Mouse (Mus musculus) megakaryocyte, embryonic 14.5 days (primary cell): ENCODE results near the gene Khsrp. TPM values are rescaled to one million over a fixed set of nuclear protein-coding genes. Genes with fewer than 3 reads are reported as not detected.

ENCODE experiments used
- H3K27me3 ChIP-seq: replicated peaks from 2 replicates; pipeline ENCODE3; 2012; ENCODE audit warnings: inconsistent platforms
- H3K36me3 ChIP-seq: replicated peaks from 2 replicates; pipeline ENCODE3; 2012; ENCODE audit warnings: low read length, inconsistent platforms, mixed read lengths
- H3K4me1 ChIP-seq: 2 replicates; pipeline ENCODE4 v1.6.1; 2012; ENCODE audit warnings: inconsistent platforms
- H3K4me3 ChIP-seq: replicated peaks from 2 replicates; pipeline ENCODE3; 2012; ENCODE audit warnings: moderate library complexity, mild to moderate bottlenecking, inconsistent platforms
- H3K9me3 ChIP-seq: 2 replicates; pipeline ENCODE4 v1.6.1; 2012; ENCODE audit warnings: inconsistent platforms
- FLI1 ChIP-seq: IDR thresholded peaks from 2 replicates; pipeline ENCODE4 v1.6.1; 2012; ENCODE audit warnings: low read length, inconsistent platforms, mixed read lengths
- GATA1 ChIP-seq: IDR thresholded peaks from 3 replicates; pipeline ENCODE4 v1.6.1; 2012; ENCODE audit warnings: mixed read lengths, low read length, inconsistent platforms, borderline replicate concordance
- polyA plus RNA-seq: library from polyadenylated mRNA; stranded (reverse); fragments of >175 nt; gene quantifications from 2 replicates; pipeline ENCODE4 v1.2.3, GENCODE M21; 2012; ENCODE audit warnings: low replicate concordance; ENCODE audit not compliant: insufficient read depth

The Khsrp gene
- 202 and 511 TPM in 2 replicates for polyA plus RNA-seq

GRCm38 (mm10) chr17:57030931-57031660, at the start of gene Khsrp:
TSS of gene Khsrp (minus strand) at chr17:57031522.
- Histone ChIP-seq H3K9me3 (no peaks in the 10 kb centered on the region), H3K36me3 (peaks cover 30% of the 10 kb centered on the region), H3K27me3 (no peaks in the 10 kb centered on the region), H3K4me3 (peak within 1 kb of the TSS; percentile 94), H3K4me1 (peaks cover 42% of the 10 kb centered on the region)
- no peak for TF ChIP-seq GATA1
- no peak for TF ChIP-seq FLI1

- Histone ChIP-seq H3K36me3 (peaks cover 45% of the 10 kb centered on the region), H3K9me3 (no peaks in the 10 kb centered on the region), H3K27me3 (peaks cover 2% of the 10 kb centered on the region), H3K4me3 (no peak overlapping the region), H3K4me1 (peaks cover 71% of the 10 kb centered on the region)
- TF ChIP-seq FLI1 (no peak), GATA1 (no peak)
These were observed 48.6 kb upstream of the Khsrp start for GRCm38 (mm10) chr17:57079919-57080318.

- peaks cover 60% of the 10 kb centered on the region for H3K4me1 ChIP-seq
- no peaks in the 10 kb centered on the region for H3K9me3 ChIP-seq
- no peaks in the 10 kb centered on the region for H3K27me3 ChIP-seq
- peak within 1 kb of the TSS; percentile 86 for H3K4me3 ChIP-seq
- TF ChIP-seq GATA1 = no peak
- TF ChIP-seq FLI1 = no peak
- H3K36me3 ChIP-seq = peaks cover 53% of the 10 kb centered on the region
These were observed 47.0 kb upstream of the Khsrp start, which contains the start of gene Dennd1c for GRCm38 (mm10) chr17:57078336-57078735. TSS of gene Dennd1c (minus strand) at chr17:57078514.

GRCm38 (mm10) chr17:57076916-57077315, 45.6 kb upstream of the Khsrp start:
- TF ChIP-seq FLI1 = no peak
- TF ChIP-seq GATA1 = no peak
- H3K27me3 ChIP-seq = no peaks in the 10 kb centered on the region
- H3K36me3 ChIP-seq = peaks cover 57% of the 10 kb centered on the region
- H3K4me1 ChIP-seq = peaks cover 57% of the 10 kb centered on the region
- H3K4me3 ChIP-seq = no peak overlapping the region
- H3K9me3 ChIP-seq = no peaks in the 10 kb centered on the region

- peaks cover 73% of the 10 kb centered on the region for H3K36me3 ChIP-seq
- H3K4me3 ChIP-seq = no peak overlapping the region
- H3K27me3 ChIP-seq = no peaks in the 10 kb centered on the region
- H3K4me1 ChIP-seq = no peaks in the 10 kb centered on the region
- TF ChIP-seq FLI1 (no peak), GATA1 (no peak)
- no peaks in the 10 kb centered on the region for H3K9me3 ChIP-seq
These were observed 39.4 kb upstream of the Khsrp start for GRCm38 (mm10) chr17:57070699-57071098.

DNA sequence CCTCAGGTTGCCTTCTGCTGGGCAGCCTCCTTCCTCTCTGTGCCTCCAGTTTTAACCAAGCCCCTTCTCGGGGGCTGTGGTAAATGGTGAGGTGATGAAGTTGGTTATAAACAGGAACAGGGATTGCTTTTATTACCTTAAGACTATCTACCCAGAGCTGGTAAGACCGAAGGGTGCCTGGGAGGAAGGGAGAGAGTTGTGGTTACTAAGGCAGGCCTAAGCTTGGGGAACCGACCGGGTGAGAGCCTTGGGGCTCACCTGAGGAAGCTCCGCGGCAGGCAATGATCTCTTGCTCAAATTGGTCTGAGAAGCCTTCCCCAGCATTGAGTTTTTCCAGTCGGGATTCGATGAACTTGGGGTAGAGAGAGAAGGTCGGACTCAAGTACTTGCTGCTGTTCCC, 39.0 kb upstream of the Khsrp start:
- Histone ChIP-seq H3K36me3 (peaks cover 74% of the 10 kb centered on the region), H3K4me3 (no peak overlapping the region), H3K4me1 (peaks cover 3% of the 10 kb centered on the region; the same call in 1 of the 2 replicates), H3K9me3 (no peaks in the 10 kb centered on the region), H3K27me3 (peaks cover 1% of the 10 kb centered on the region)
- TF ChIP-seq GATA1 (no peak), FLI1 (no peak)

DNA sequence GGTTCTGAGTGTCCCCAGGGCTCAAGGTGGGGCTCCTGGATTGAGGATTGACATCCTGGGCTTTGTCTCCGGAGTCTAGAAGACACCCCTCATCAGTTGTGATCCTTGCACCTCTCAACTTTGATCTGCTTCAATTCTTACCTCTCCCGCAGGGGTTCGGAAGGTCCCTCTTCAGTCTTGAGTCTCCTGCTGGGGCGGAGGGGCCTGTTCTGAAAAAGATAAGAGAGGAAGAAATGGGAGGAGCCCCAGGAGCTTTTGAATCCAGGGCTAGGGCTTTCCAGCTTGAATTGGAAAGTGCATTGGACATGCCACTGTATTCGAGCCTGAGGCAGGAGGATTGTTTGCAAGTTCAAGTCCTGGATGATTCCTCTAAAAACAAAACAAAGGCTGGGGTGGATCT, 35.6 kb upstream of the Khsrp start:
- TF ChIP-seq GATA1 (no peak), FLI1 (no peak)
- Histone ChIP-seq H3K4me3 (no peak overlapping the region), H3K36me3 (peaks cover 49% of the 10 kb centered on the region), H3K27me3 (peaks cover 26% of the 10 kb centered on the region), H3K4me1 (peaks cover 18% of the 10 kb centered on the region), H3K9me3 (no peaks in the 10 kb centered on the region)

- Histone ChIP-seq H3K27me3 (peaks cover 63% of the 10 kb centered on the region), H3K36me3 (peaks cover 25% of the 10 kb centered on the region), H3K9me3 (no peaks in the 10 kb centered on the region), H3K4me3 (no peak overlapping the region), H3K4me1 (peaks cover 50% of the 10 kb centered on the region)
- TF ChIP-seq FLI1 (no peak), GATA1 (no peak)
These were observed 31.7 kb upstream of the Khsrp start for GRCm38 (mm10) chr17:57063031-57063430.

DNA sequence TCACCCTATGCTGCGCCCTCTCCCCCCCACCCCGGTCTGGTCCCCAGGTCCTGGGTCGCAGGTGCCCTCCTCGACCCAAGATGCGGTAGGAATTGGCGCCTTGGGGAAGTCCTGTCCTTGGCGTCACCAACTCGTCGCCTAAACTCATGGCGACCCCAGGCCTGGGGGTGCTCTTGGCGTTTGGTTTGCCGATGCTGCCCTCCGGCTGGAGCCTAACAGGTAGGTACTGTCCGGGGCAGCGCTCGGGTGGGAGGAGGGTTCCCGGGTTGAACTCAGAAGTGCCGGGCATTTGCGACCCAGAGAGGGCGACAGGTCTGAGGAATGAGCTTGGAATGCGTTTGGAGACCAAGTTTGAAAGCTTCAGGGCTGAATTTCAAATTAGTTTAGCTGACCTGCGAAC, 31.2 kb upstream of the Khsrp start:
- Histone ChIP-seq H3K9me3 (no peaks in the 10 kb centered on the region), H3K36me3 (peaks cover 20% of the 10 kb centered on the region), H3K4me3 (peak overlapping the region; percentile 57), H3K27me3 (peaks cover 68% of the 10 kb centered on the region), H3K4me1 (peaks cover 50% of the 10 kb centered on the region)
- TF ChIP-seq GATA1 (no peak), FLI1 (no peak)

DNA sequence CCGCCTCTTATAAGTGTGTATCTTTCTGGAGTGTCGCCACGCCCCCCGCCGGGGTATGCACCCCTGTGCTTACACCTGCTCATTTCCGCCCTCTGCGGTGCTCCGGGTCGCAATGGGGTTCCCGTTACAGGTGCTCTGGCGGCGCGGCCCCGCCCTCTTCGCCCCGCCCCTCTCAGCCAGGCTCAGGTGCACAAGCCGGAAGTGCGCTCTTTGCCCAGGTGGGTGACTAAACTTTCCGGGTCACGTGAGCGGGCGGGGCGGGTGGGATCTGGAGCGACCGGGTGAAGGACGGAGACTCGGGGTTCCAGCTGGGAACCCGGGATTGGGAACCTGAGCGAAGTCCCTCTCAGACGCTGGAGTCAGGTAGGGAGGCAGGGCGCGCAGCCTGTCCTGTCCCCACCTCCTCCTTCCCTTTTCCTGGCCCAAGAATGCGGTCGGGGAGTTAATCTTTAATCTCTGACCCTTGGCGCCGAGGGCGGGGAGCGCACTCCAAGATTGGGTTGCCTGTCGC, 30.7 kb upstream of the Khsrp start:
- TF ChIP-seq GATA1 (no peak), FLI1 (no peak)
- Histone ChIP-seq H3K36me3 (peaks cover 16% of the 10 kb centered on the region), H3K9me3 (no peaks in the 10 kb centered on the region), H3K4me1 (peaks cover 50% of the 10 kb centered on the region), H3K4me3 (peak overlapping the region; percentile 76), H3K27me3 (peaks cover 72% of the 10 kb centered on the region)

- Histone ChIP-seq H3K36me3 (peaks cover 6% of the 10 kb centered on the region), H3K9me3 (no peaks in the 10 kb centered on the region), H3K27me3 (peaks cover 73% of the 10 kb centered on the region), H3K4me1 (peaks cover 50% of the 10 kb centered on the region), H3K4me3 (peak overlapping the region; percentile 91)
- TF ChIP-seq GATA1 (no peak), FLI1 (no peak)
These were observed 29.7 kb upstream of the Khsrp start for GRCm38 (mm10) chr17:57061069-57061468.
